Mouse (Mus musculus) liver, adult (tissue): ENCODE measurements at regions not wholly inside any gene's neighbourhood (a gene's known extent, or its start where the extent isn't known, plus 50 kb on each side); places are given as distances from the start of the nearest gene placed in this dataset.

Experiments
- GATA4 ChIP-seq: IDR thresholded peaks from 2 replicates; pipeline ENCODE4 v1.6.1; 2014; ENCODE audit warnings: mild to moderate bottlenecking, low read length; ENCODE audit not compliant: insufficient replicate concordance

- no peak for TF ChIP-seq GATA4
These were observed 515.6 kb downstream of the Gja1 start for GRCm38 (mm10) chr10:56892666-56893209.

DNA sequence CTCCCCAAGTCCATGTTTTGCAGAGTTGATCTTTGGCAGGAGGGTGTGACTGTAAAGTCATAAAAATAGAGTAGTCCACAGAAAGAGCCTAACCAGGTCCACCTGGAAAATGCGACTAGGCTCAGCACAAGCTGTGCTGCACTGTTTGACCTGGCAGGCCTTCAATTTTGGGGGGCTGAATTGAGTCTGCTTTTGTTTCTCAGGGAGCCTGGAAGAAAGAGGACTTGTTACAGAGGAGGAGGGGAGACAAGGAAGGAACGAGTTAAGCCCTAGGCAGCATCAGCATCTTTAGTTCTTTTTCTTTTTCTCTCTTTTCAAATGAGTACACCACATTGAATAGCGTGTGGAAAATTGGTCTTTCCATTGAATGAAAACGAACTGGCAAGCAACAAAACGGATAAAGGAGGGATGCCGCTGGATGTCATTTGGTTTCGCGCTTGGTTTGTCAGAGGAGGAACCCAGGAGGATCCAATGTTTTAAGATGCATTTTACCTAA, 516.1 kb downstream of the Gja1 start:
- no peak for TF ChIP-seq GATA4

- no peak for TF ChIP-seq GATA4
These were observed 522.6 kb downstream of the Gja1 start for GRCm38 (mm10) chr10:56899640-56900274.

- no peak for TF ChIP-seq GATA4
These were observed 523.8 kb downstream of the Gja1 start for GRCm38 (mm10) chr10:56900914-56901313.

DNA sequence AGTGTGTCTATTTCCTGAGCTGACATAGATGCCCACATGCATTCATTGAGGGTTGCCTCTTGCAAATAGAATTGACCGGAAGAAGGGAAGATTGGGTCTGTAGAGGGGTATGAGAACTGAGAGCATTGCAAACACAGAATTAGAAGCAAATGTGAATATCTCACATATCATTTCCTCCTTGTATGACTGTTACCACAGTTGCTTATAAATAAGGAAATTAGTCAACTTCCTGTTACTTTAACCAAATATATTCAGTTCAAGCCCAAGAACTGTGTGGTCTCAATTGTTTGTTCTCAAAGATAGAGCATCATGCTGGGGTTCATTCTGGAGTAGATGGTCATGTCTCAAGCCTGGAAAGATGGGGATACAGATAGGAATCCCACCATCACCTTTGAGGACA, 535.6 kb downstream of the Gja1 start:
- TF ChIP-seq GATA4 = no peak

GRCm38 (mm10) chr10:56914103-56914502, 537.0 kb downstream of the Gja1 start:
- no peak for TF ChIP-seq GATA4

- no peak for TF ChIP-seq GATA4
These were observed 541.3 kb downstream of the Gja1 start for GRCm38 (mm10) chr10:56918412-56918811.

DNA sequence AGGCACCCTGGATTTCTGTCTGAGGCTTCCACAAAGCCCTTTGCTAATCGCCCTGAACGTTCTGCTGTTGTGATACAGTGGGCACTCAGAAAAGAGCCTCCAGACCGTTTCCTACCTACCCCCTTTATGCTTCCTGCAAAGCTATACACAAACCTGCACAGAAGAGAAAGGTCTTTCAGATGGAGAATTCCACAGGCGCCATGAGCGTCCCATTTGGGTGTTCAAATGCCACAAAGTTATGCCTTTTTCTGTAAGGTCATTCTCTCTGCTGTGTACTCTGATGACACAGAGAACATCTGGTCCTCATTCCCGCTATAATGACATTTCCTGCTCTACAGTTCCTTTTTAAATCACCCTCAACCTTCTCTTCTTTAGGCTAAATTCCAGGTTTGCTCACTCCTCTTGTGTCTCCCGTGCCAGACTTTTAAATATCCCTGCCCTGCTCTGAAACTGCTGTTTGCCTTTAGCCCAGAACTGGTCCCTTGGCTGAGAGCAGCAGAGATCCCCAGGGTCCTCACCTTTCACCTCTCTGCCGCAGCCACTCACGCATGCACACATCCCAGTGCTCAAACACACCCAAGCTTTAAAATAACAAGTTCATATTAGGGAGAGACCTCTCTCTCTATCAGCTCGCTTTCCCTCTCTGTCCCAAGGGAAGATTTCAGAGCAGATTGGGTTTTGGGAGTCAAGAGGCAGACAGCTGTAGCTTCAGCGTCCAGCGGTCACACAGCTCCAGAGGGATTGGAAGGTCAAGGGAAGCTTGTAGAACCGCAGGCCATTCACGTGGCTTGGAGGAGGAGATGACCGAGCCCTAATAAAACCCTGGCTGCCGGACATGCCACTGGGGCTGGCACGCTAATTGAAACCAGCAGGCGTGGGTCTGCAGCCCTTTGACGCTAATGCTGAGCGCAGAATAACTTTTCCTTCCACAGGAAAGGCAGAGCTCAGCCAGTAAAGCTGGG, 543.9 kb downstream of the Gja1 start:
- no peak for TF ChIP-seq GATA4

DNA sequence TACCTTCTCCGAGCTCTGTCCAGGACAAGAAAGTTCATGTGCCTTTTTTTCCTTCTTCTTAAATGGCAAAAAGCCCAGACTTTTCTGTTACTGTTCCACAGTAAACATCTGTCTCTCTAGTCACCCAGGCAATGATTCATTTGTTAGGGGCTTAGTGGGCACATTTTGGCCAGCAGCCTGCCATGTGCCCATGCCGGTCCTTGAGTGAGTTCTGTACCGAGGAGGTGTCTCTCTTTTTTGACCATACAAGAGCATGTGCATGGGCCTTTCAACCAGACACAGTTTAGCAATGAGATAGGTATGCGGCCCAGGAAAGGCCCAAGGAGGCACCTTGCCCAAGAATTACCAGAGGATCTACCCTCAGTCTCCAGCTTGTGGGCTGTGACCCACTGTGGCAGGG, 551.0 kb upstream of the Hsf2 start:
- no peak for TF ChIP-seq GATA4

- no peak for TF ChIP-seq GATA4
These were observed 544.2 kb upstream of the Hsf2 start for GRCm38 (mm10) chr10:56941972-56942371.

- TF ChIP-seq GATA4 = no peak
These were observed 541.6 kb upstream of the Hsf2 start for GRCm38 (mm10) chr10:56944434-56945145.

- TF ChIP-seq GATA4 = no peak
These were observed 529.5 kb upstream of the Hsf2 start for GRCm38 (mm10) chr10:56956728-56957127.

DNA sequence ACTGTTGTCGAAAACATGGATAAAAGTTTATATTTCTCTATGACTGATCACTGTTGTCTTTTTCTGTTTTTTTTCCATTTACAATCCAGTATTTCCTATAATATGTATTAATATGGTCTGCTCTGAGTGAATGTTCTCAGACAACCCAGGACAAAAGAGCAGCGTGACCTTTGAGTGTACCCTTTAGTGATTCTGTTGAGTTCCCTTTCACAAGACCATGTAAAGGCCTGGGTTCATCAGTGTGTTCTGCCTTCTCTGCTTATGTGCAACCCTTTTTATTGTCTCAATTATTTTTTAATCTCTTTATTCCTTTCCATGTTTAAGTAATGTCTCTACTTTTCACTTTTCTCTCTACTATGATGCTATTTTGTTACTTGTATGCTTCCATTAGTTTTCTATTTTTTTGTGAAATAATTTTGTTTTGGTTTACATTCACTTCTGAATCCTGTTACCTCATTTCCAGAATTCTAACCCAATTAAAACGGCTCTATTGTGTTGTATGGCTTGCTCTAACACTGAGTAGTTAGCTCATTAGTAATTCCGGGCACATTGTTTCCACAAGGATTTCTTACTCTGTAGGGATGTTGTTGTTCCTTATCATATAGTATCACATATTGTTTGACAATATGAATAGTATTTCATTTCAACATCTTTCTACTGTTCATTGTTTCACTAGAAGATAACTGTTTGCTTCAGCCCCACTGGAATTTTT, 523.9 kb upstream of the Hsf2 start:
- TF ChIP-seq GATA4 = no peak

GRCm38 (mm10) chr10:56963215-56963614, 523.0 kb upstream of the Hsf2 start:
- no peak for TF ChIP-seq GATA4

- no peak for TF ChIP-seq GATA4
These were observed 517.3 kb upstream of the Hsf2 start for GRCm38 (mm10) chr10:56968913-56969312.
